Mouse (Mus musculus): Measurements from ENCODE around the gene Psme1.

- no peak for TF ChIP-seq CTCF (IDR thresholded peaks at IDR 0.05; ENCODE audit: low read depth)
- TF ChIP-seq EP300 (IDR thresholded peaks at IDR 0.05; ENCODE audit: low read depth) = no peak
Measured at GRCm38 (mm10) chr14:55589771-55590448, 12.0 kb downstream of the Psme1 start.

All from liver, embryonic 14.5 days (tissue).